Mouse (Mus musculus) ES-Bruce4 (cell line): Measurements from ENCODE around the gene Plcb1.

Experiments used
- CTCF ChIP-seq: IDR thresholded peaks from one replicate; pipeline ENCODE4 v1.8.1; 2011; ENCODE audit warnings: low read depth, low read length
- EP300 ChIP-seq: IDR thresholded peaks from 2 replicates; pipeline ENCODE4 v1.6.1; 2011; ENCODE audit warnings: low read depth, low read length; ENCODE audit not compliant: insufficient read depth

DNA sequence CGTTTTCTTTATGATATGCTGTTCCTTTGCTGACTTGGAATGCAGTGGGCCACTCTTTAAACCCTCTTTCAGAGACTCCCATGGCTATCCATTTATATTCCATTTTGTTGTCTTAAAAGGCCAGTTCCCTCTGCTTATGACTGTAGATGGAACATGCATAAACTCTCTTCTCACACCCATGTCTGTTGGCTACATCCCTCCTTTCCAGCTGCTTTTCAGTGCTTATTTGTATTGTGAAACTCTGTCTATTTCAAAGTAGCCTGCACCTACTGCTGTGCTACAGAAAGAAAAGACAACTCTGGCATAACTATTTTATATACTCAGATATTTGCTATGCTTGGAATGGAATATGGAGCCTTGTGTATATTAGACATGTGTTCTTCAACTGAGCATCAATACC lies 532.3 kb downstream of the Plcb1 start:
- TF ChIP-seq EP300: no peak
- TF ChIP-seq CTCF: no peak
